ENCODE assay signal across 23 mouse cellular contexts in genomic region chr1:40190025-40190424, GRCm38 (mm10). TPM values are rescaled to one million over a fixed set of nuclear protein-coding genes. Genes with fewer than 3 reads are reported as not detected.
DNase-seq lines count a peak whose midpoint lies in the region; ATAC-seq and TF ChIP-seq lines count a peak whose summit lies in the region.
"Had no signal": no experiment of that assay in that cellular context is flagged by ENCODE, and none has a peak within 500 bp of the region (broad histone marks: within the 10 kb centered on the region; RNA-seq: fewer than 3 reads in every experiment).

No protein-coding gene starts in this region.

- peak; percentile 6 to 17 for DNase-seq in frontal cortex, postnatal 36 days (ENCODE audit: low spot score in 2 of 2)
- no peak for DNase-seq in frontal cortex, postnatal 14 days (ENCODE audit: low spot score in 2 of 2)
- DNase-seq in lung, postnatal 4 days: no peak
- peak; percentile 77 for DNase-seq in CD4-positive helper T cell, adult 2 months (ENCODE audit: low read depth, low spot score)
- DNase-seq in brain, embryonic 14.5 days (ENCODE audit: low read depth): peak; percentile 3
- DNase-seq in heart, postnatal 14 days: no peak
- no peak for DNase-seq in spleen, postnatal 4 days (ENCODE audit: low spot score in 2 of 2)
- DNase-seq: adrenal gland, postnatal 14 days; cerebellum, adult 9-11 months; heart, postnatal 10 days; kidney, adult 8-10 months; kidney, postnatal 10 days; liver, embryonic 13.5 days; lung, adult 2 months; thymus, adult 2 months had no signal

- intact Hi-C loops in heart, postnatal 14 days (cut with DNase I): no loop called here

- no peaks in the 10 kb centered on the region for H3K27me3 ChIP-seq in lung, embryonic 15.5 days
- H3K27me3 ChIP-seq: embryonic facial prominence, embryonic 13.5 days; forebrain, embryonic 12.5 days; heart, embryonic 12.5 days; intestine, embryonic 15.5 days; liver, embryonic 13.5 days; megakaryocyte, embryonic 14.5 days; neural tube, embryonic 12.5 days had no signal

- 59% methylated on average over 5 of the region's 5 CpGs for WGBS in lung, embryonic 15.5 days

- ATAC-seq in lung, embryonic 15.5 days (ENCODE audit: borderline replicate concordance, extremely low read depth, low FRiP score, low TSS enrichment): no peak
- ATAC-seq: intestine, embryonic 15.5 days had no signal

- peaks cover 20% of the 10 kb centered on the region for H3K4me1 ChIP-seq in lung, embryonic 15.5 days
- H3K4me1 ChIP-seq: forebrain, embryonic 12.5 days; intestine, embryonic 15.5 days; liver, embryonic 13.5 days; megakaryocyte, embryonic 14.5 days; neural tube, embryonic 12.5 days had no signal

- H3K9me3 ChIP-seq in lung, embryonic 15.5 days: no peaks in the 10 kb centered on the region
- H3K9me3 ChIP-seq: embryonic facial prominence, embryonic 13.5 days; forebrain, embryonic 12.5 days; heart, embryonic 12.5 days; intestine, embryonic 15.5 days; liver, embryonic 13.5 days; megakaryocyte, embryonic 14.5 days; neural tube, embryonic 12.5 days had no signal

- no peak overlapping the region for H3K9ac ChIP-seq in lung, embryonic 15.5 days
- H3K9ac ChIP-seq: embryonic facial prominence, embryonic 13.5 days; forebrain, embryonic 12.5 days; heart, embryonic 12.5 days; intestine, embryonic 15.5 days; liver, embryonic 13.5 days; neural tube, embryonic 12.5 days had no signal

- TF ChIP-seq CTCF in brain, embryonic 14.5 days (IDR thresholded peaks at IDR 0.05; ENCODE audit: borderline replicate concordance, extremely low read depth, insufficient read depth, insufficient read length): no peak

- H3K4me3 ChIP-seq in lung, embryonic 15.5 days: no peak overlapping the region
- H3K4me3 ChIP-seq: embryonic facial prominence, embryonic 13.5 days; erythroblast, embryonic 14.5 days; forebrain, embryonic 12.5 days; heart, embryonic 12.5 days; intestine, embryonic 15.5 days; liver, embryonic 13.5 days; megakaryocyte, embryonic 14.5 days; neural tube, embryonic 12.5 days had no signal

- H3K27ac ChIP-seq in lung, embryonic 15.5 days: 0 out of 2 replicates have a peak overlapping the region, but pooled peaks have one; percentile 62
- H3K27ac ChIP-seq: embryonic facial prominence, embryonic 13.5 days; forebrain, embryonic 12.5 days; intestine, embryonic 15.5 days; liver, embryonic 13.5 days; neural tube, embryonic 12.5 days had no signal

- no peaks in the 10 kb centered on the region for H3K36me3 ChIP-seq in lung, embryonic 15.5 days
- H3K36me3 ChIP-seq: embryonic facial prominence, embryonic 13.5 days; forebrain, embryonic 12.5 days; heart, embryonic 12.5 days; intestine, embryonic 15.5 days; liver, embryonic 13.5 days; neural tube, embryonic 12.5 days had no signal

- no peak for TF ChIP-seq POLR2A in brain, embryonic 14.5 days (IDR thresholded peaks at IDR 0.05; ENCODE audit: borderline replicate concordance, extremely low read depth, insufficient read depth, insufficient read length, poor library complexity, severe bottlenecking)

- no peak overlapping the region for H3K4me2 ChIP-seq in lung, embryonic 15.5 days
- H3K4me2 ChIP-seq: embryonic facial prominence, embryonic 13.5 days; forebrain, embryonic 12.5 days; heart, embryonic 12.5 days; intestine, embryonic 15.5 days; liver, embryonic 13.5 days; neural tube, embryonic 12.5 days had no signal

RNA-seq across cellular contexts. Expression of gene Il1r1, which starts 34.9 kb away (rescaled TPM):
- polyA plus RNA-seq in lung, embryonic 15.5 days (2015; fragmentation: Nextera tagmentation; extraction: Ambion mirVana): 9.7 and 10.9 TPM in 2 replicates
- 0.54 and 0.72 TPM in 2 replicates for polyA plus RNA-seq in brain, embryonic 14.5 days (2012; rRNA removed)
- total RNA-seq in heart, postnatal 14 days (2021): 1 to 10 TPM; 6.9 to 7.4 TPM

Comparison
In these comparisons a context has a peak if more than half of its experiments do, and no peak if none do; other contexts are left out.
1. DNase-seq: peak in frontal cortex, postnatal 36 days (2 of 2), CD4-positive helper T cell, adult 2 months (single experiment) and brain, embryonic 14.5 days (single experiment); none in frontal cortex, postnatal 14 days (0 of 2), lung, postnatal 4 days (0 of 2), heart, postnatal 14 days (0 of 2) and spleen, postnatal 4 days (0 of 2).